Mouse (Mus musculus) C2C12 (cell line): ENCODE data around the gene Stat4.

Experiments
- CEBPB ChIP-seq: IDR thresholded peaks from one replicate; pipeline ENCODE4 v1.6.1; 2011; ENCODE audit warnings: low read depth, mild to moderate bottlenecking, control low read depth, moderate library complexity
- CTCF ChIP-seq: IDR thresholded peaks from one replicate; pipeline ENCODE4 v1.5.1; 2011; ENCODE audit not compliant: control insufficient read depth, insufficient read depth, insufficient read length
- MAX ChIP-seq: IDR thresholded peaks from one replicate; pipeline ENCODE4 v1.6.1; 2011; ENCODE audit warnings: mild to moderate bottlenecking, control low read depth
- MYOD1 ChIP-seq: IDR thresholded peaks from one replicate; pipeline ENCODE4 v1.6.1; 2011; ENCODE audit warnings: low read depth; ENCODE audit not compliant: control insufficient read depth, insufficient read length
- USF1 ChIP-seq: IDR thresholded peaks from one replicate; pipeline ENCODE4 v1.6.1; 2011; ENCODE audit warnings: low read depth, mild to moderate bottlenecking, control low read depth, moderate library complexity

GRCm38 (mm10) chr1:52111217-52111616, 124.3 kb downstream of the Stat4 start:
- no peak for TF ChIP-seq CTCF
- TF ChIP-seq MAX = no peak
- TF ChIP-seq CEBPB = no peak
- no peak for TF ChIP-seq MYOD1
- TF ChIP-seq USF1 = no peak
